In the genomic region with DNA sequence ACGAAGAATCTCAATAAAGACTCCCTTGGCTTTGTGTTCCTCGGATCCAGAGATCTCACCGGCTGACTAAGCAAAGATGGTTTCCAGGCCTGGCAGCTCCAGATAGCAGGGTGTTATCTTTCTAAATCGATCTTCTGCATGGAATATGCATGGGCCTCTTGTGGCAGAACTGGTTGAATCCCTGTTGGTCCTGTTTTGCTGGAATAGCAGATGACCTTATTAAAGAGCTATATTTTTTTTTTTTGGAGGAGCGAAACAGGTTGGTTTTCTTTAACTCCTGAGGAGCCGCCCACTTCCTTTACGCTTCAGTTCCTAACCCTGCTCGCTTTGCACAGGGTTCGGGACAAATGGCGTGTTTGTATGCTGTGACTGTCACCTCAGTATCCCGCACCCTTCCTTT, we compare ENCODE assay signal across 35 mouse cellular contexts. TPM values are rescaled to one million over a fixed set of nuclear protein-coding genes. Genes with fewer than 3 reads are reported as not detected.
DNase-seq lines count a peak whose midpoint lies in the region; ATAC-seq and TF ChIP-seq lines count a peak whose summit lies in the region.
"Had no signal": no experiment of that assay in that cellular context is flagged by ENCODE, and none has a peak within 500 bp of the region (broad histone marks: within the 10 kb centered on the region; RNA-seq: fewer than 3 reads in every experiment).

No protein-coding gene starts in this region.

- no peaks in the 10 kb centered on the region for H3K36me3 ChIP-seq in embryonic facial prominence, embryonic 11.5 days (replicated peaks; ENCODE audit: control insufficient read depth, insufficient read depth, low read depth, low read length)
- H3K36me3 ChIP-seq in embryonic facial prominence, embryonic 10.5 days (replicated peaks) = no peaks in the 10 kb centered on the region
- H3K36me3 ChIP-seq in limb, embryonic 14.5 days (ENCODE audit: control insufficient read depth, insufficient read depth, low read length) = no peaks in the 10 kb centered on the region
- no peaks in the 10 kb centered on the region for H3K36me3 ChIP-seq in limb, embryonic 10.5 days
- H3K36me3 ChIP-seq in stomach, embryonic 16.5 days (ENCODE audit: control insufficient read depth, insufficient read depth, low read length) = no peaks in the 10 kb centered on the region
- H3K36me3 ChIP-seq: embryonic facial prominence, embryonic 12.5 days; G1E; heart, embryonic 12.5 days; hindbrain, embryonic 10.5 days; limb, embryonic 12.5 days; lung, embryonic 15.5 days; neural tube, embryonic 12.5 days had no signal

- no peak for ATAC-seq in embryonic facial prominence, embryonic 11.5 days (replicated peaks; ENCODE audit: insufficient number of reproducible peaks, low FRiP score, low TSS enrichment, low read depth)
- ATAC-seq in limb, embryonic 14.5 days (ENCODE audit: low FRiP score, low read depth) = no peak
- no peak for ATAC-seq in stomach, embryonic 16.5 days (ENCODE audit: insufficient read depth, low FRiP score)
- ATAC-seq: forebrain, embryonic 14.5 days; hindbrain, embryonic 16.5 days; midbrain, embryonic 16.5 days; Patski had no signal

- no peak for TF ChIP-seq POLR2A in limb, embryonic 14.5 days (IDR thresholded peaks at IDR 0.05; ENCODE audit: borderline replicate concordance, extremely low read depth, insufficient read depth, insufficient read length)

- H3K27ac ChIP-seq in embryonic facial prominence, embryonic 11.5 days (replicated peaks; ENCODE audit: low read depth, low read length) = no peak overlapping the region
- H3K27ac ChIP-seq in embryonic facial prominence, embryonic 10.5 days (replicated peaks) = no peak overlapping the region
- no peak overlapping the region for H3K27ac ChIP-seq in limb, embryonic 14.5 days (replicated peaks; ENCODE audit: low read depth, low read length)
- H3K27ac ChIP-seq in limb, embryonic 10.5 days = no peak overlapping the region
- peak overlapping the region; percentile 60 for H3K27ac ChIP-seq in stomach, embryonic 16.5 days (ENCODE audit: low read length)
- H3K27ac ChIP-seq: embryonic facial prominence, embryonic 12.5 days; gastrocnemius, adult 2 months; heart, adult 2 months; hindbrain, embryonic 10.5 days; limb, embryonic 12.5 days; lung, embryonic 15.5 days; neural tube, embryonic 12.5 days had no signal

- no peaks in the 10 kb centered on the region for H3K4me1 ChIP-seq in embryonic facial prominence, embryonic 11.5 days (ENCODE audit: control insufficient read depth, insufficient read depth, low read length)
- no peaks in the 10 kb centered on the region for H3K4me1 ChIP-seq in embryonic facial prominence, embryonic 10.5 days
- H3K4me1 ChIP-seq in limb, embryonic 14.5 days (ENCODE audit: control insufficient read depth, insufficient read depth, low read length) = no peaks in the 10 kb centered on the region
- H3K4me1 ChIP-seq in limb, embryonic 10.5 days = 0 out of 2 replicates have a peak, but pooled peaks cover 3% of the 10 kb centered on the region
- H3K4me1 ChIP-seq in stomach, embryonic 16.5 days (ENCODE audit: control insufficient read depth, insufficient read depth, low read length) = no peaks in the 10 kb centered on the region
- H3K4me1 ChIP-seq: embryonic facial prominence, embryonic 12.5 days; hindbrain, embryonic 10.5 days; limb, embryonic 12.5 days; lung, embryonic 15.5 days; neural tube, embryonic 12.5 days had no signal

- H3K4me2 ChIP-seq in embryonic facial prominence, embryonic 11.5 days (ENCODE audit: low read depth, low read length) = no peak overlapping the region
- H3K4me2 ChIP-seq in limb, embryonic 14.5 days (replicated peaks; ENCODE audit: low read depth, low read length, severe bottlenecking) = no peak overlapping the region
- no peak overlapping the region for H3K4me2 ChIP-seq in stomach, embryonic 16.5 days (ENCODE audit: low read depth, low read length)
- H3K4me2 ChIP-seq: embryonic facial prominence, embryonic 12.5 days; heart, embryonic 12.5 days; limb, embryonic 12.5 days; liver, embryonic 11.5 days; lung, embryonic 15.5 days; midbrain, embryonic 11.5 days; neural tube, embryonic 12.5 days had no signal

- DNase-seq in embryonic facial prominence, embryonic 11.5 days (ENCODE audit: low spot score) = peak; percentile 13
- no peak for DNase-seq in embryonic facial prominence, embryonic 10.5 days (ENCODE audit: low spot score)
- peak; percentile 30 for DNase-seq in limb, embryonic 14.5 days (ENCODE audit: low spot score)
- no peak for DNase-seq in limb, embryonic 10.5 days (ENCODE audit: low spot score)
- DNase-seq in fat pad, adult 2 months (ENCODE audit: extremely low read depth, low read depth, low spot score) = peak; percentile 55
- no peak for DNase-seq in neural tube, embryonic 10.5 days (ENCODE audit: extremely low spot score, low spot score)
- no peak for DNase-seq in frontal cortex, postnatal 10 days (ENCODE audit: low spot score in 2 of 2)
- DNase-seq: adrenal gland, postnatal 14 days; cerebellum, adult 18-20 months; cerebellum, postnatal 14 days; gastrocnemius, adult 2 months; gastrocnemius, postnatal 36 days; heart, adult 2 months; kidney, adult 8-10 months; layer of hippocampus, adult 9-11 months; right cerebral cortex, adult 18-20 months; spleen, adult 18-20 months had no signal

- WGBS in embryonic facial prominence, embryonic 11.5 days = 86% methylated on average over 11 of the region's 11 CpGs
- WGBS in embryonic facial prominence, embryonic 10.5 days = 86% methylated on average over 11 of the region's 11 CpGs
- 71% methylated on average over 11 of the region's 11 CpGs for WGBS in limb, embryonic 14.5 days
- WGBS in limb, embryonic 10.5 days = 85% methylated on average over 11 of the region's 11 CpGs
- 63% methylated on average over 11 of the region's 11 CpGs for WGBS in stomach, embryonic 16.5 days

- H3K4me3 ChIP-seq in embryonic facial prominence, embryonic 11.5 days (ENCODE audit: low read depth, low read length) = no peak overlapping the region
- H3K4me3 ChIP-seq in embryonic facial prominence, embryonic 10.5 days = no peak overlapping the region
- no peak overlapping the region for H3K4me3 ChIP-seq in limb, embryonic 14.5 days (replicated peaks; ENCODE audit: low read length)
- no peak overlapping the region for H3K4me3 ChIP-seq in limb, embryonic 10.5 days
- H3K4me3 ChIP-seq in stomach, embryonic 16.5 days (replicated peaks; ENCODE audit: low read length) = no peak overlapping the region
- H3K4me3 ChIP-seq: embryonic facial prominence, embryonic 12.5 days; gastrocnemius, adult 2 months; heart, adult 2 months; heart, embryonic 12.5 days; hindbrain, embryonic 10.5 days; limb, embryonic 12.5 days; lung, embryonic 15.5 days; neural tube, embryonic 12.5 days had no signal

- H3K9me3 ChIP-seq in embryonic facial prominence, embryonic 11.5 days (replicated peaks; ENCODE audit: control insufficient read depth, low read length) = no peaks in the 10 kb centered on the region
- no peaks in the 10 kb centered on the region for H3K9me3 ChIP-seq in embryonic facial prominence, embryonic 10.5 days
- H3K9me3 ChIP-seq in limb, embryonic 14.5 days (ENCODE audit: control insufficient read depth, low read length) = no peaks in the 10 kb centered on the region
- H3K9me3 ChIP-seq in limb, embryonic 10.5 days (replicated peaks) = no peaks in the 10 kb centered on the region
- H3K9me3 ChIP-seq in stomach, embryonic 16.5 days (replicated peaks; ENCODE audit: control insufficient read depth, low read length) = no peaks in the 10 kb centered on the region
- H3K9me3 ChIP-seq: embryonic facial prominence, embryonic 12.5 days; G1E; heart, embryonic 12.5 days; hindbrain, embryonic 10.5 days; limb, embryonic 12.5 days; lung, embryonic 15.5 days; neural tube, embryonic 12.5 days had no signal

- H3K9ac ChIP-seq in embryonic facial prominence, embryonic 11.5 days (replicated peaks; ENCODE audit: low read length) = no peak overlapping the region
- no peak overlapping the region for H3K9ac ChIP-seq in limb, embryonic 14.5 days (ENCODE audit: low read depth, low read length, severe bottlenecking)
- H3K9ac ChIP-seq in stomach, embryonic 16.5 days (ENCODE audit: low read length) = no peak overlapping the region
- H3K9ac ChIP-seq: embryonic facial prominence, embryonic 12.5 days; heart, embryonic 12.5 days; limb, embryonic 12.5 days; lung, embryonic 15.5 days; neural tube, embryonic 12.5 days had no signal

- no peaks in the 10 kb centered on the region for H3K27me3 ChIP-seq in embryonic facial prominence, embryonic 11.5 days (ENCODE audit: control insufficient read depth, insufficient read depth, low read length)
- no peaks in the 10 kb centered on the region for H3K27me3 ChIP-seq in embryonic facial prominence, embryonic 10.5 days (replicated peaks; ENCODE audit: low read depth, poor library complexity, severe bottlenecking)
- no peaks in the 10 kb centered on the region for H3K27me3 ChIP-seq in limb, embryonic 14.5 days (ENCODE audit: control insufficient read depth, insufficient read depth, low read length)
- no peaks in the 10 kb centered on the region for H3K27me3 ChIP-seq in limb, embryonic 10.5 days (ENCODE audit: low read depth, poor library complexity, severe bottlenecking)
- no peaks in the 10 kb centered on the region for H3K27me3 ChIP-seq in stomach, embryonic 16.5 days (ENCODE audit: control insufficient read depth, insufficient read depth, low read length)
- H3K27me3 ChIP-seq: CH12.LX; embryonic facial prominence, embryonic 12.5 days; heart, embryonic 12.5 days; limb, embryonic 12.5 days; lung, embryonic 15.5 days; neural tube, embryonic 12.5 days; Patski had no signal

RNA-seq across cellular contexts. Expression of gene Denr, which starts 10.6 kb away (rescaled TPM):
- 162 and 184 TPM in 2 replicates for polyA plus RNA-seq in embryonic facial prominence, embryonic 11.5 days (2014; fragmentation: Nextera tagmentation; extraction: Ambion mirVana)
- polyA plus RNA-seq in embryonic facial prominence, embryonic 10.5 days (2016; fragmentation: Nextera tagmentation; extraction: Ambion mirVana) = 180 and 184 TPM in 2 replicates
- polyA plus RNA-seq in limb, embryonic 14.5 days (2012; rRNA removed) = 33.1 and 64.5 TPM in 2 replicates
- 121 and 126 TPM in 2 replicates for polyA plus RNA-seq in limb, embryonic 14.5 days (2014; fragmentation: Nextera tagmentation; extraction: Ambion mirVana)
- 179 and 186 TPM in 2 replicates for polyA plus RNA-seq in limb, embryonic 10.5 days (2016; fragmentation: Nextera tagmentation; extraction: Ambion mirVana)
- polyA plus RNA-seq in stomach, embryonic 16.5 days (2015; fragmentation: Nextera tagmentation; extraction: Ambion mirVana) = 117 and 132 TPM in 2 replicates

RNA-seq across cellular contexts. Expression of gene Hcar1, which starts 16.6 kb away (rescaled TPM):
- polyA plus RNA-seq in embryonic facial prominence, embryonic 11.5 days (2014; fragmentation: Nextera tagmentation; extraction: Ambion mirVana) = 0.10 and 0.39 TPM in 2 replicates
- polyA plus RNA-seq in embryonic facial prominence, embryonic 10.5 days (2016; fragmentation: Nextera tagmentation; extraction: Ambion mirVana) = 0.09 TPM in 2 replicates
- polyA plus RNA-seq in limb, embryonic 14.5 days (2012; rRNA removed) = 0.52 and 0.72 TPM in 2 replicates
- 0.21 and 0.30 TPM in 2 replicates for polyA plus RNA-seq in limb, embryonic 14.5 days (2014; fragmentation: Nextera tagmentation; extraction: Ambion mirVana)
- polyA plus RNA-seq in limb, embryonic 10.5 days (2016; fragmentation: Nextera tagmentation; extraction: Ambion mirVana) = not detected in 2 replicates
- polyA plus RNA-seq in stomach, embryonic 16.5 days (2015; fragmentation: Nextera tagmentation; extraction: Ambion mirVana) = 6.1 and 6.3 TPM in 2 replicates
- polyA plus RNA-seq: G1E; hindbrain, embryonic 10.5 days; limb, embryonic 12.5 days; midbrain, embryonic 11.5 days; neural tube, embryonic 12.5 days; Patski had no signal

RNA-seq across cellular contexts. Expression of gene Gm43518, which starts 30.8 kb away (rescaled TPM):
- polyA plus RNA-seq in embryonic facial prominence, embryonic 11.5 days (2014; fragmentation: Nextera tagmentation; extraction: Ambion mirVana) = 0.64 TPM in 1 of 2 replicates, not detected in the other
- polyA plus RNA-seq in embryonic facial prominence, embryonic 10.5 days (2016; fragmentation: Nextera tagmentation; extraction: Ambion mirVana) = 2.0 TPM in 2 replicates
- 0.90 and 2.1 TPM in 2 replicates for polyA plus RNA-seq in limb, embryonic 14.5 days (2012; rRNA removed)
- 2.2 and 2.4 TPM in 2 replicates for polyA plus RNA-seq in limb, embryonic 14.5 days (2014; fragmentation: Nextera tagmentation; extraction: Ambion mirVana)
- polyA plus RNA-seq in limb, embryonic 10.5 days (2016; fragmentation: Nextera tagmentation; extraction: Ambion mirVana) = 1.3 and 3.2 TPM in 2 replicates
- 1.8 and 3.2 TPM in 2 replicates for polyA plus RNA-seq in stomach, embryonic 16.5 days (2015; fragmentation: Nextera tagmentation; extraction: Ambion mirVana)
- polyA plus RNA-seq: C2C12; G1E; heart, adult 2 months; large intestine, adult 2 months had no signal

RNA-seq across cellular contexts. Expression of gene Hcar2, which starts 31.1 kb away (rescaled TPM):
- polyA plus RNA-seq in embryonic facial prominence, embryonic 11.5 days (2014; fragmentation: Nextera tagmentation; extraction: Ambion mirVana) = 0.14 TPM in 1 of 2 replicates, not detected in the other
- polyA plus RNA-seq in embryonic facial prominence, embryonic 10.5 days (2016; fragmentation: Nextera tagmentation; extraction: Ambion mirVana) = not detected in 2 replicates
- 1.8 and 2.5 TPM in 2 replicates for polyA plus RNA-seq in limb, embryonic 14.5 days (2012; rRNA removed)
- 2.4 and 4.2 TPM in 2 replicates for polyA plus RNA-seq in limb, embryonic 14.5 days (2014; fragmentation: Nextera tagmentation; extraction: Ambion mirVana)
- polyA plus RNA-seq in limb, embryonic 10.5 days (2016; fragmentation: Nextera tagmentation; extraction: Ambion mirVana) = not detected in 2 replicates
- 6.5 and 8.7 TPM in 2 replicates for polyA plus RNA-seq in stomach, embryonic 16.5 days (2015; fragmentation: Nextera tagmentation; extraction: Ambion mirVana)
- polyA plus RNA-seq: C2C12; forebrain, embryonic 14.5 days; G1E; heart, embryonic 12.5 days; heart, postnatal 0 days; hindbrain, embryonic 16.5 days; liver, embryonic 11.5 days; midbrain, embryonic 11.5 days; midbrain, embryonic 16.5 days; neural tube, embryonic 12.5 days; Patski had no signal

RNA-seq across cellular contexts. Expression of gene Ccdc62, which starts 34.1 kb away (rescaled TPM):
- 3.5 and 5.4 TPM in 2 replicates for polyA plus RNA-seq in embryonic facial prominence, embryonic 11.5 days (2014; fragmentation: Nextera tagmentation; extraction: Ambion mirVana)
- polyA plus RNA-seq in embryonic facial prominence, embryonic 10.5 days (2016; fragmentation: Nextera tagmentation; extraction: Ambion mirVana) = 5.0 and 5.9 TPM in 2 replicates
- 9.2 and 9.5 TPM in 2 replicates for polyA plus RNA-seq in limb, embryonic 14.5 days (2012; rRNA removed)
- polyA plus RNA-seq in limb, embryonic 14.5 days (2014; fragmentation: Nextera tagmentation; extraction: Ambion mirVana) = 4.0 and 6.6 TPM in 2 replicates
- polyA plus RNA-seq in limb, embryonic 10.5 days (2016; fragmentation: Nextera tagmentation; extraction: Ambion mirVana) = 4.0 and 6.2 TPM in 2 replicates
- 4.8 and 6.8 TPM in 2 replicates for polyA plus RNA-seq in stomach, embryonic 16.5 days (2015; fragmentation: Nextera tagmentation; extraction: Ambion mirVana)

Comparison
In these comparisons a context has a peak if more than half of its experiments do, and no peak if none do; other contexts are left out.
1. DNase-seq: peak in embryonic facial prominence, embryonic 11.5 days (single experiment), limb, embryonic 14.5 days (single experiment) and fat pad, adult 2 months (single experiment); none in embryonic facial prominence, embryonic 10.5 days (single experiment), limb, embryonic 10.5 days (single experiment), neural tube, embryonic 10.5 days (single experiment) and frontal cortex, postnatal 10 days (0 of 2).